Mouse (Mus musculus): ENCODE measurements around the gene Rundc3a. TPM values are rescaled to one million over a fixed set of nuclear protein-coding genes. Genes with fewer than 3 reads are reported as not detected.

Rundc3a gene
- total and polyA plus RNA-seq, 3 experiments = 0.23 to 0.66 TPM; not detected in 1

DNA sequence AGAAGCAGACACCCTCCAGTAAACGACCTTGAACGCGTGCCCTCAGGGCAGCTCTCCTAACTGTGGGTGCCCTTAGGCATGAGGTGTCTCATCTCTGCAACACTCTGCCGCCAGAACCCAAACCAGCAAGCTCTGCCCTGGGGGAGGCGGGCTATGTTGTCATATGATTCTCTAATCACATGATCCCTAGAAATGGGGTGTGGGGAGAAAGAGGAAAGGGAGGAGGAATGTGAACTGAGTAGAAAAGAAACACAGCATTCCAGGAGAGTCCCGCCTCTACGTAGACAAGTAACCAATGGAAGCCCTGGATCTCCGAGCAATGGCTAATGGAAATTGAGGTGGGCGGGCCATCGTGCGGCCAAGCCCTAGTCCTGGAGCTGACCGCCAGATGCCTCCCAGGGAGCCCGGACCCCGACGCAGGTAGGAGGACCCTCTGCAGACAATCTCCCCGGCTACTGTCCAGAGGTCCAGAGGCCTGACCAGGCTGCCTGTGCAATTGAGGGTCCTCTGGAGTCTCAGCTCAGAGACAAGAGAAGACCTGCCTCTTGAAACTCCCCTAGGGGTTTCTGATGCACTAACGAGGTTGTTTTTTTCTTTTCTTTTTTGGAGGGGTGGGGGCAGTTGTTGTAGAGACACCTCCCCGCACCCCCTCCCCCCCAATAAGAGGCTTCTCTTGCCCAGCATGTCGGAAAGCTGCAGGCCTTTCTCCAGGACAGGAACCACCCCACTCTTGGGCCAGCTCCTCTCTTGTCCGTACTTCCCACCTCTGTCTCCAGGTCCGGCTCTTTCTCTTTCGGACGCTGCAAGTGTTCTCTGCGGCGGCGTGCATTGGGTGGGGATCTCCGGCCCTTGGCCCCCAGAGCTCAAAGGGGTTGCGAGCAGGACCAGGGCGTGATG lies 37.2 kb downstream of the Rundc3a start, which contains the start of gene Grn:
Gene Grn, plus strand, starts transcription at position 195 of the 897 bp plus-strand sequence.
- peak; percentile 87 to 93 for DNase-seq
- peaks cover 13% of the 10 kb centered on the region for H3K4me1 ChIP-seq (ENCODE audit: control insufficient read depth, insufficient read depth, low read length)
- no peaks in the 10 kb centered on the region for H3K36me3 ChIP-seq (ENCODE audit: control insufficient read depth, insufficient read depth, low read length)
- H3K9ac ChIP-seq (ENCODE audit: low read depth, low read length) = peak within 1 kb of the TSS; percentile 61
- TF ChIP-seq EP300 (IDR thresholded peaks at IDR 0.05; ENCODE audit: insufficient read depth, low read depth, low read length) (peak; percentile 74; the same call in 1 of the 2 replicates), POLR2A (IDR thresholded peaks at IDR 0.05; ENCODE audit: insufficient read depth, low read depth, low read length) (peak; percentile 79), CTCF (IDR thresholded peaks at IDR 0.05) (no peak)
- intact Hi-C loops (cut with DNase I) = loop anchor here (1.0 kb wide), 2 partner anchors 23 to 121 kb away; partner anchors contain the start of gene Slc25a39
- H3K4me3 ChIP-seq = peak within 1 kb of the TSS; percentile 91
- peak within 1 kb of the TSS; percentile 98 for H3K27ac ChIP-seq
- no peaks in the 10 kb centered on the region for H3K27me3 ChIP-seq (ENCODE audit: control insufficient read depth, insufficient read depth, low read length)
- no peaks in the 10 kb centered on the region for H3K79me2 ChIP-seq (replicated peaks; ENCODE audit: control insufficient read depth, insufficient read depth, low read length)
- WGBS = 1% methylated on average over 29 of the region's 29 CpGs

DNA sequence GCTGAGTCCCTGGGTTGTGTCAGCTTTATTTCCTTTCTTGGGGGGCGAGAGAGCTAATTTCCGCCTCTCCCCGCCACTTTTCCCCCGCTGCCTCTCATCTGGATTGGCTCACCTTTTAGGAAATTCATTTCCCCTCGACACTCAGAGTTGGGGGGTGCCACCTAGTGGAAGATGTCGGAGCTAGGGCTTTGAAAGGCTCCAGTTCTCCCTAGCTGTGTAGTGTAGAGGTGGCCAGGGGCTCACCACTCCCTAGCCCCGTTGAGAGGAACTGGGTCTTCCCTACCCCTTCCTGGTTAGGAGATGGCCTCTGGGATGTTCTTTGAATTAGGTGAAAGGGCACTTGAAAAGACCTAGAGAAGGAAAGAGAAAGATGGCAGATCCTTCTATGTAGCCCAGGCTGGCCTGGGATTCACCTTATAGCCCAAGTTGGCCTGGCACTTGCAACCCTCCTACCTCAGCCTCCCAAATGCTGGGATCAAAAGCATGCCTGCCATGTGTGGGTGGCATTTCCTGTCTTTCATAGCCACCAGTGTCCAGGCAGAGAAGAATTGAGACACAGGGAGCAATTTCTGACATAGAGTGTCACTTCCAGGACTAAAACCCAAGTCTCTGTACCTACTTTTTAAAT lies 37.9 kb downstream of the Rundc3a start:
- Histone ChIP-seq H3K4me3 (peak overlapping the region; percentile 91), H3K4me1 (ENCODE audit: control insufficient read depth, insufficient read depth, low read length) (peaks cover 13% of the 10 kb centered on the region), H3K79me2 (replicated peaks; ENCODE audit: control insufficient read depth, insufficient read depth, low read length) (no peaks in the 10 kb centered on the region), H3K9ac (ENCODE audit: low read depth, low read length) (peak overlapping the region; percentile 61), H3K36me3 (ENCODE audit: control insufficient read depth, insufficient read depth, low read length) (no peaks in the 10 kb centered on the region), H3K27ac (peak overlapping the region; percentile 98), H3K27me3 (ENCODE audit: control insufficient read depth, insufficient read depth, low read length) (no peaks in the 10 kb centered on the region)
- peak; percentile 46; the same call in 1 of the 2 replicates for TF ChIP-seq EP300 (IDR thresholded peaks at IDR 0.05; ENCODE audit: insufficient read depth, low read depth, low read length)
- no peak for TF ChIP-seq POLR2A (IDR thresholded peaks at IDR 0.05; ENCODE audit: insufficient read depth, low read depth, low read length)
- peak; percentile 88 for TF ChIP-seq CTCF (IDR thresholded peaks at IDR 0.05)
- WGBS = 0% methylated on average over 7 of the region's 7 CpGs
- peak; percentile 84 for DNase-seq
- intact Hi-C loops (cut with DNase I) = no loop called here

DNA sequence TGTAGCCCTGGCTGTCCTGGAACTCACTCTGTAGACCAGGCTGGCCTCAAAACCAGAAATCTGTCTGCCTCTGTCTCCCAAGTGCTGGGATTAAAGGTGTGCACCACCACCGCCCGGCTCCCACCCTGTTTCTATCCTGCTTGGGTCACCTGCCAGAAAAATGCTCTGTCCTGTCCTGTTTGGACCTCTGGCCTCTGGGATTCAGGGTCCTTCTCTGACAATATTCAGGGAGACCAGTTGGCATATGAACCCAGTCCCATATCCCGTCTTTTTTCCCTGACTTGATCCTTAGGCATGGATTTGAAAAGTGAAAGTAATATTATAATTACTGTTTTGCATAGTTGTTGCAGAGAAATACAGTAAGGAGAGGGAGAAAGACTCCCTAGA lies 38.5 kb downstream of the Rundc3a start:
- Histone ChIP-seq H3K36me3 (ENCODE audit: control insufficient read depth, insufficient read depth, low read length) (no peaks in the 10 kb centered on the region), H3K4me1 (ENCODE audit: control insufficient read depth, insufficient read depth, low read length) (peaks cover 13% of the 10 kb centered on the region), H3K27me3 (ENCODE audit: control insufficient read depth, insufficient read depth, low read length) (no peaks in the 10 kb centered on the region), H3K79me2 (replicated peaks; ENCODE audit: control insufficient read depth, insufficient read depth, low read length) (no peaks in the 10 kb centered on the region), H3K27ac (peak overlapping the region; percentile 80), H3K9ac (ENCODE audit: low read depth, low read length) (no peak overlapping the region), H3K4me3 (no peak overlapping the region; the same call in 1 of the 2 replicates)
- WGBS = 56% methylated on average over 3 of the region's 3 CpGs
- intact Hi-C loops (cut with DNase I) = no loop called here
- no peak for DNase-seq
- TF ChIP-seq EP300 (IDR thresholded peaks at IDR 0.05; ENCODE audit: insufficient read depth, low read depth, low read length) = no peak
- no peak for TF ChIP-seq POLR2A (IDR thresholded peaks at IDR 0.05; ENCODE audit: insufficient read depth, low read depth, low read length)
- no peak for TF ChIP-seq CTCF (IDR thresholded peaks at IDR 0.05)

DNA sequence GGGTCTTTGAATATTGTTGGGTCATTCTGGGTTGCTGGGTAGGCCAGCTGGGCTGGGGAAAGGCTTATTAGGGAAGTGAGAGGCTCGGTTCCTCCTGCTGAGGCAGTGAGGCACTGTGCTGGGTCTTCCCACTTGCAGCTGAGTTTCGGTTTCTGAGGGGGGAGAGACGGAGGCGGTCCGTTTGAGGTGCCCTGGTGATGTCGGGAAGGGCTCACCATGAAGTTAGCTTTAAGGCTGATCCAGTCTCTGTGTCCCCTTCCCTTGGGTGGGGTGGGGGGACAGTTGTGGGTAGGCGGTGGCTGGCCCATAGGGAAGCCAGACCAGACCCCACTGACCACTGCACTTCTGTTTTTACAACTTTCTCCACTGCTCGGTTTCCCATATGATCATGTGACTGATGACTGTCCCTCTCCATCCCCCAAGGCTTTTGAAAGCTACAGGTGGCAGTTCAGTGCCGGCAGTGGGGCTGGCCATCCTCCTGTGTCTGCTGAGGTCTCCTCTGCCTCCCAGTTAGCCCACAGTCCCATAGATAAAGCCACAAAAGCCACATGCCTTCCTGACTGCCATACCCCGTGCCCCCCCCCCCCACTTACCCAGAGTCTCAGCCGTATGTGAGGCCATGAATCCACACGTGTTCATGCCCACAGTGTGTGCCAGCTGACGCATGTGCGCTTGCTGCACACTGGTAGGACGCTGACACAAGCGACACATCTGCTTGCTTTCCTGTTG lies 39.1 kb downstream of the Rundc3a start:
- Histone ChIP-seq H3K27ac (peak overlapping the region; percentile 80), H3K27me3 (ENCODE audit: control insufficient read depth, insufficient read depth, low read length) (no peaks in the 10 kb centered on the region), H3K36me3 (ENCODE audit: control insufficient read depth, insufficient read depth, low read length) (no peaks in the 10 kb centered on the region), H3K4me3 (no peak overlapping the region; the same call in 1 of the 2 replicates), H3K9ac (ENCODE audit: low read depth, low read length) (peak overlapping the region; percentile 11; the same call in 1 of the 2 replicates), H3K4me1 (ENCODE audit: control insufficient read depth, insufficient read depth, low read length) (peaks cover 13% of the 10 kb centered on the region), H3K79me2 (replicated peaks; ENCODE audit: control insufficient read depth, insufficient read depth, low read length) (no peaks in the 10 kb centered on the region)
- intact Hi-C loops (cut with DNase I) = no loop called here
- TF ChIP-seq EP300 (IDR thresholded peaks at IDR 0.05; ENCODE audit: insufficient read depth, low read depth, low read length) (no peak), CTCF (IDR thresholded peaks at IDR 0.05) (no peak), POLR2A (IDR thresholded peaks at IDR 0.05; ENCODE audit: insufficient read depth, low read depth, low read length) (no peak)
- 47% methylated on average over 16 of the region's 16 CpGs for WGBS
- DNase-seq = peak; percentile 54 to 69

DNA sequence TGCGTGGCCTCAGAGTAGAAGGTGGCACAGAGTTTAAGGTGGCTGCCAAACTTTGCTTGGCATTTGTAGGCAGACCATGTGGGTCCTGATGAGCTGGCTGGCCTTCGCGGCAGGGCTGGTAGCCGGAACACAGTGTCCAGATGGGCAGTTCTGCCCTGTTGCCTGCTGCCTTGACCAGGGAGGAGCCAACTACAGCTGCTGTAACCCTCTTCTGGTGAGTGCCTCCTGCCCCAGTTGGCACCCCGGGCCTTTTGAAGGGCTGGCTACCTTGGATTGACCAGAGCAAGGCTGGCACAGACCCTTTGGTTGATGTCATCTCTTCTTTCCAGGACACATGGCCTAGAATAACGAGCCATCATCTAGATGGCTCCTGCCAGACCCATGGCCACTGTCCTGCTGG lies 39.7 kb downstream of the Rundc3a start:
- 41% methylated on average over 6 of the region's 6 CpGs for WGBS
- intact Hi-C loops (cut with DNase I) = no loop called here

More for the DNA sequence above, 39.7 kb downstream of the Rundc3a start:
- TF ChIP-seq CTCF (IDR thresholded peaks at IDR 0.05) (no peak), POLR2A (IDR thresholded peaks at IDR 0.05; ENCODE audit: insufficient read depth, low read depth, low read length) (no peak), EP300 (IDR thresholded peaks at IDR 0.05; ENCODE audit: insufficient read depth, low read depth, low read length) (peak; percentile 94)
- Histone ChIP-seq H3K79me2 (replicated peaks; ENCODE audit: control insufficient read depth, insufficient read depth, low read length) (no peaks in the 10 kb centered on the region), H3K27me3 (ENCODE audit: control insufficient read depth, insufficient read depth, low read length) (no peaks in the 10 kb centered on the region), H3K4me1 (ENCODE audit: control insufficient read depth, insufficient read depth, low read length) (peaks cover 13% of the 10 kb centered on the region), H3K9ac (ENCODE audit: low read depth, low read length) (no peak overlapping the region), H3K36me3 (ENCODE audit: control insufficient read depth, insufficient read depth, low read length) (no peaks in the 10 kb centered on the region), H3K27ac (peak overlapping the region; percentile 80), H3K4me3 (no peak overlapping the region)
- DNase-seq = peak; percentile 70 to 88
